14 mouse cellular contexts compared by ENCODE assay signal in the genomic region with DNA sequence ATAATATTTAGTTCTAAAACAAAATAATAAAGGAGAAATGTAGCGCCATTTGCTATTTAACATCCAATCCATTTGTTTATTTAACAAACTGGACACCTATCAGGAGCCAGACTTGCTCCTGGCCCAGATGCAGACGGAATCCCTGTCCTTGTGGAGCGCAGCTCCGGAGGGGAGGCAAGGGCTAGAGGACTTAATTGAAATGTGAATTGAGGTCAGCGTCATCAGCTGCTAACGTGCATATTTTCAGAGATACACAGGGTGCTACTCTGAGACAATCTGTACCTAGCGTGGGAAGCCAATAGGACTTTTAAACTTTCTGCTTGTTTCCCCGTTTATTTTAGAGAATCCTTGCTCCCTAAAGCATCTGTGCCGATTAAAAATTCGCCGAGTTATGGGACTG. TPM values are rescaled to one million over a fixed set of nuclear protein-coding genes. Genes with fewer than 3 reads are reported as not detected.
"Had no signal": no experiment of that assay in that cellular context is flagged by ENCODE, and none has a peak within 500 bp of the region (broad histone marks: within the 10 kb centered on the region; RNA-seq: fewer than 3 reads in every experiment).

No protein-coding gene starts in this region.

- H3K36me3 ChIP-seq: limb, embryonic 10.5 days; liver, embryonic 12.5 days; lung, embryonic 15.5 days had no signal

- H3K27ac ChIP-seq: left cerebral cortex, adult 2 months; limb, embryonic 10.5 days; liver, embryonic 12.5 days; lung, embryonic 15.5 days; macrophage had no signal

- H3K4me3 ChIP-seq: left cerebral cortex, adult 2 months; limb, embryonic 10.5 days; liver, embryonic 12.5 days; lung, embryonic 15.5 days; megakaryocyte, embryonic 14.5 days had no signal

- DNase-seq: lung, postnatal 14 days; thymus, postnatal 4 days had no signal

- H3K4me1 ChIP-seq: limb, embryonic 10.5 days; liver, embryonic 12.5 days; lung, embryonic 15.5 days had no signal

- H3K9ac ChIP-seq: liver, embryonic 12.5 days; lung, embryonic 15.5 days had no signal

- H3K27me3 ChIP-seq: liver, embryonic 12.5 days; lung, embryonic 15.5 days; megakaryocyte, embryonic 14.5 days had no signal

RNA-seq across cellular contexts. Expression of a gene that starts 27.3 kb away (rescaled TPM):
- total RNA-seq: layer of hippocampus, postnatal 25 days; left cerebral cortex, adult 2 months; left cerebral cortex, postnatal 14 days; midbrain, postnatal 0 days had no signal
- polyA plus RNA-seq: liver, embryonic 12.5 days; macrophage; midbrain, embryonic 11.5 days; midbrain, postnatal 0 days; neural tube, embryonic 14.5 days; stomach, postnatal 0 days had no signal

RNA-seq across cellular contexts. Expression of a gene that starts 42.3 kb away (rescaled TPM):
- total RNA-seq: layer of hippocampus, postnatal 25 days; left cerebral cortex, adult 2 months; left cerebral cortex, postnatal 14 days; midbrain, postnatal 0 days had no signal
- polyA plus RNA-seq: limb, embryonic 10.5 days; lung, embryonic 15.5 days; macrophage; midbrain, embryonic 11.5 days; neural tube, embryonic 14.5 days had no signal

RNA-seq across cellular contexts. Expression of a gene that starts 55.4 kb away (rescaled TPM):
- polyA plus RNA-seq: limb, embryonic 10.5 days; macrophage; stomach, postnatal 0 days had no signal
